Mouse (Mus musculus) embryo, embryonic 10.5 days (tissue): ENCODE measurements around the gene Ppp2r5d.

Source experiments
- DNase-seq: peaks from one replicate; pipeline ENCODE4 v3.0.0-alpha.2; 2015; ENCODE audit warnings: low spot score

Gene Ppp2r5d

DNA sequence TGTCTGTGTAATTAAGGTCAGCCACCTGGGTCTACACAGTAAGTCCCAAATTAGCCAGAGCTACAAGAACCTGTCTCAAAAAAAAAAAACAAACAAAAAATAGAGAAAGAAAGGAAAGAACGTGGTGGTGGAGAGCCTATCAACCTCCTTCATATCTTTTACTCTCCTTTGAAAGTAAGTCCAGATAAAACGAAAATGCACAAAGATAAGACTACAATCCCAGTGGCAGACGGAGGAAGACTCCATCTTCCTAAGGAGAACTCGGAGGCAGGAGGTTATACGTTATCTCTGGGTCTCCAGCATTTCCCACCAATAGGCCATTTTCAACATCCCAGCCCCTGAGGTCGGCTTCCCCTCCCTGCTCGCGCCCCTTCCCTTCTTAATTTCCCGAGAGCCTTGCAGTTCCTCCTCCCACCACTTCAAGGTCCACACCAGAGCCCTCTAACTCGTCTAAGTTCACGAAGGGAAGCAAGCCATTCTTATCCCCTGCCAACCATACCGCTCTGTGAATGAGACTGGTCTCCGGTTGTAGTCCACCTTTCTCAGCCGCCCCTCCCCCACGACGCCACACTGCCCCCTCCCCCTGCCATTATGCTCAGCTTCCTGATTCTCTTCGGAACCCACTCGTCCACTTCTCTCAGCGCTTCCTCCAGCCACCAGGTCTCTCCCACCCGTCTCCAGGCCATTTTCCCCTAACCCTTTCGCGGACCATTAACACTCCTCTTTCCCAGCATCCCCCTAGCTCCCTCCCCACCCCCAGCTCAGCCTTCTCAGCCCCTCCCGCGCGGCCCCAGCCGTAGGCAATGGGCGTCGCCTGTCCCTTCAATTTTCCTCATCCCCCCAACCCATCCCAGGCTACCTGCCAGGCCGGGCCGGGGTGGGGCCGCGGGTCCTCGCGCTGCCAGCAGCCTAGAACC, 24.8 kb downstream of the Ppp2r5d start:
- peak; percentile 69 for DNase-seq

DNA sequence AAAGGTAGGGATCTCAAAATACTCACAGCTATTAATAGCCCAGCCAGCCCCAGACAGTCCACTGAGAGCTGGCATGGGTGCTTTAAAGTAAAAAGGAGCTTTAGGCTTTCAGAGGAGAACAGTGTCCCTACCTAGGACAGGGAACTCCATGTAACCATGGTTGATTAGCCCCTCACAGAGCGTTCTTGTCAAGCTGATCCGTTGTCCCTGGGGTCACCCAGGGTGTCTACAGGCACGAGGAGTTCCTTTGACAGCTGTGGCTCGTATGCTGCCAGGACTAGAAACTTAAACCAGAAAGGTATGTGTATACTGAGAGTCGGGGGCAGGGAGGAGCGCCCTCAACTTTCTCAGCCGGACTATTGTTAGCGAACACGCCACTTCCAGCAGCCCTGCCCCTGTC, 26.0 kb downstream of the Ppp2r5d start:
- no peak for DNase-seq

DNA sequence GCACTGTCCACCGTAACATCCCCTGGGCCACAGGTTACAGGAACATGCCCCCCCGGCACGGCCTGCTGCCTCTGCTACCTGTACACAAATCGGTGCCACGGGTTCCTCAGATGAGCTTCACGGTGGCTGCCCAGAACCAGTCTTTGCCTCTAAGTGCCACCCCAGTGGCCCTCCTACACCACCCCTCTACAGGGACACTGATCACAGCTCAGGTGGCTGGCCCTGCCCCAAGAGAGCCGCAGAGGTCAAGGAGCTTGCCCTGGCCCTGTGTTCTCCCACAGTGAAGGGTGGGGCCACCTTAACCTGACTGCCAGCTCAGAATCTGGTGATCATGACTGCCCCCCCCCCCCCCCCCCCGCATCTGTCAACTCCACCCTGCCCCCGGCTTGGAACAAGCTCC, 26.5 kb downstream of the Ppp2r5d start, which contains the start of gene Mea1:
Gene Mea1 (plus strand): TSS at position 378 of the 400 bp plus-strand sequence.
- DNase-seq = no peak

DNA sequence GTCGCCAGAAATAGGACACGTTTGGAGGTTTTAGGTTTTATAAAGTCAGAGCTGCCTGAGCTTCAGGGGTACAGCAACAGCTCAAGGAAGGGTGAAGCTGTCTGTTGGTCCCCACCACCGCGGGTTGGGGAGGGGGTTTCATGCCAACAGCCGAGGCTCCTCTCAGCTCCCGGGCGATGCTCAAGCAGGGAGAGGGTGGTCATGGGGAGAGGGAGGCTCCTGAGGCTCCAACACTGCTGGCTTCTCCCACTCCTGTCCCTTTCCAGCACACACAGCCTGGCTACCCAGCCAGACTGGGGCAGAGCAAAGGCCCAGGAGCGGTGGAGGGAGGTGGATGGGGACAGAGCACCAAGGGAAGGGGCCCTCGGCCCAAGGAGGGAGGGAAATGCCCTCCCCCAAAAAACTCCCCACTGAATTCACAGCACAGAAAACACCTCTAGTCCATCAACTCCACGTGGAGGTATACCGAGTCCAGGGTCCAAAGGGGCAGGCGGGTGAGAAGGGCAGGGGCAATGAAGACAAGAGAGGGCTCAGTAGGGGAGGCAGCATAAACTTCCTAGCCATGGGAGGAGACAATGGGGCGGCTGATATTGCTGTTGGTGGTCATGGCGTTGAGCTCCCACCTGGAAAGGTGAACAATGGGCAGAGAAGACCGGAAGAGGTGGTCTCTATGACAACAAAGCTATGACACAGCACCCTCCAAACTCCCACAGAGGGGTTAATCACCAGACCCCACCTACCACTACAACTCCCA, 30.2 kb downstream of the Ppp2r5d start:
- DNase-seq = no peak

DNA sequence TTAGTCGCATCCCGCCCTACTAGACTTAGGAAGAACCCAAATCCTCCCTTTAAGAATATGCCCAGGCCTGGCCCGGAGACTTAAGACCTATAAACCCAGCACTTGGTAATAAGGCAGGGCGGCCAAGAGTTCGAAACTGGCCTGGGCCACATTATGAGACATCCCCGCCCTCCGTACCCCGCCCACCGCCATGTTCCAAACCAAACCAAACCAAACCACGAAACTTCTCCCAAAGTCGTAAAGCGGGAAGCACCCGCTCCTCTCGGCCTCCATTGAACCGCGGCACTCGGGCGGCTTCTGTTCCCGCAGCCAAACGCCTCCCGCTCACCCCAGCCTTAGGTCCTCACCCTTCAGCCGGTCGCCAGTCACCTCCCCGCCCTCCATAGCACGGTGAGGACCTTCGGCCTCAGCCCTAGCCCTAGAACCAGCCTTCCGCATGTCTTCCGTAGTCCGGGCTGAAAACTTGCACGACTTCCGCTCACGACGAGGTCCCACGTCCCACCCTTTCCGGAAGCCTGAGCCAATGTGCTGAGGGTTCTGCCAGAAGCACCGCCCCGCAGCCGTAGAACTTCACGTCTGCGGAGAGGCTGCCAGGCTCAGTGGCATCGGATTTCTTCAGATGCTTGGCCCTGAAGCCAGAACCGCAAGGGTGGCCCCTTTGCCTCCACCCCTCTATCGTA, 30.9 kb downstream of the Ppp2r5d start, which contains the start of gene Rrp36:
Gene Rrp36 (minus strand): TSS at position 503 of the 680 bp plus-strand sequence.
- peak; percentile 96 for DNase-seq

DNA sequence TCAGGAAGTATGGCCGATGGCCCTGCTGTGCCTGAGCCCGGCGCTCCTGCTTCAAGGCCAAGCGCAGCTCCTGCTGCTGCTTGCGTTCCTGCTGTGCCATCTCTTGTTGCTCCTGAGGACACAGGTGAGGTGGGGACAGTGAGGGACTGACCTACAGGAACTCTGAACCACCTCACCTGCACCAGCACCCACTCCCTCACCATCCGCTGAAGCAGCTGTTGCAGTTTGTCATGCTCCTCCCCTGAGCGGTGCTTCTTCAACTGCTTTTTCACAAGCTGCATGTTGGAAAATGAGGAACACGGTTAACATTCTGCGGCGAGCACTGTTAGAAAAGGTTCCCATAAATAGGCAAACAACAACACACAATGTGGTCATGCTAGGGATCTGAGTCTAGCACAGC, 35.0 kb downstream of the Ppp2r5d start:
- no peak for DNase-seq

DNA sequence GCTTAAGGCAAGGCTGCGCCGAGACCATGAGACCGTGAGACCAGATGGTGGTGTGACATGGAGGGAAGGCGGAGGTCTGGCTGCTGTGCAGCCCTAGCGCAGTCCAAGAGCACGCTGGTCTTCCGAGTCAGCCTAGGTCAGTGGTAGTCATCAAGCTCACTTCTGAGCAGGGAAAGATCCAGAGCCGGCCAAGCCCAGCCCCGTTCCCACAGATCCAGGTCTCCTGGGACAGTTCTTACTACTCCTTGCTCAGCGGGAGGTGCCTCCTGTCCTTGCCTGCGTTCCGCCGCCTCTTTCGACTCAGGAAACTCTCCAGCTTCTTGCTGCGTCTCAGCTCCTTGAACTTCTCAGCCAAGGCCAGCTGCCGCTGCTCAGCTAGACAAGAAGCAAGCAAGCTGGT, 37.2 kb downstream of the Ppp2r5d start:
- no peak for DNase-seq

DNA sequence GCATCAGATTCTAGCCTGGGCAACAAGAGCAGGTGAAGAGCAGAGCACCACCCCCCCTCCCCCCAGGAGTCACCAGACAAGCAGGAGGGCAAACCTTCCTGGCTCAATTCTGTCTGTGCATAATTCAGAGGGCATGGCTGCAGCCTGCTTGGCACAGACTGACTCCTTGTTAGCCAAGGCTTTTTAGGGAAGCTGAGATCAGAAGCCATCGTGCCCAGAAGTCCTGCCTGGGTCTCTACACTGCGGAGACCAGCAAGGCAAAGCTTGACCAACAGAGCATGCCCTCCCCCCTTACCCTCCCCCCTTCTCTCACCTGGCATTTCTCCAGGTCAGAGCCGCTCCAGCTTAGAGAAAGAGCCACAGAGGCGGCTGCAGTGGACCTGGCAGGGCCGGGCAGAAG, 42.2 kb downstream of the Ppp2r5d start:
- no peak for DNase-seq

DNA sequence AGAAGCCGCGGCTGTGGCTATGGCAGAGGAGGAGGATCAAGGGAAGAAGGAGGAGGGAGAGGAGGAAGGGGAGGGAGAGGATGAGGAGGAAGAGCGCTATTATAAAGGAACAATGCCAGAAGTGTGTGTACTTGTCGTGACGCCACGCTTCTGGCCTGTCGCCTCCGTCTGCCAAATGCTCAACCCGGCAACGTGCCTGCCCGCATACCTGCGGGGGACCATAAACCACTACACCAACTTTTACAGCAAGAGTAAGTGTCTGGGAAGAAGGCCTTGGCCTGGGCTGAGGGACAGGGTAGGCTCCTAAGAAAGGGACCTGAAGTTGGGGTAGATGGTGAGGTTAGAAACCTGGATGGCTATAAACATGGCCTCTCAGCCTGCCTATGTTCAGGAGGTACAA, 42.9 kb downstream of the Ppp2r5d start:
- no peak for DNase-seq

DNA sequence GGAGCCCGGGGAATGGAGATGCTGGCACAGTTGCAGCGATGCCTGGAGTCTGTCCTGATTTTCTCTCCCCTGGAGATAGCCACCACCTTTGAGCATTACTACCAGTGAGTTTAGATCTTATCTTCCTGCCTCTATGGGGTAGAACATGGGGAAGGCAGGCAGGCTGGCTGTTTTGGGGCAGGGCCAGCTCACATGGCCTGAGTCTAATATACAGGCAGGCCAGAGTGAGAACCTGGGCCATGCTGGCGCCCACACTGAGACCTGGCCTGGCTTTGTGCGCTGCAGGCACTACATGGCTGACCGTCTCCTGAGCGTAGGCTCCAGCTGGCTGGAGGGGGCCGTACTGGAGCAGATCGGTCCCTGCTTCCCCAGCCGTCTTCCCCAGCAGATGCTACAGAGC, 43.6 kb downstream of the Ppp2r5d start:
- DNase-seq = no peak

DNA sequence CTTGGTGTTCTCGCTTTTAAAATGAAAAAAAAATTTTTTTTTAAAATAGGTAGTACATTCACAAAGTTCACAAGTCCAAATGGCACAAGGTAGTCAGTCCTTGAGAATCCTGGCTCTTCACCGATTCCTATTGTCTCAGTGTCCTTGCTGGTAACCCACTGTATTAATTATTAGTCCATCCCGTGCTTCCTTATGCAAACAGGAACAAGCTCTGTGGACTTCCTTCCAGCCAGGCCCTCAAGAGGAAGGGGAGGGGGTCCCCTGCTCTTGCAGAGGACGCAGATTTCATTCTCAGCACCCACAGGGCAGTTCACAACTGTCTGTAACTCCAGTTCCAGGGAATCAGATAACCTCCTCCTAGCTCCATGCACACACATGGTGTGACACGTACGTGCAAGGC, 48.9 kb downstream of the Ppp2r5d start:
- DNase-seq = no peak

DNA sequence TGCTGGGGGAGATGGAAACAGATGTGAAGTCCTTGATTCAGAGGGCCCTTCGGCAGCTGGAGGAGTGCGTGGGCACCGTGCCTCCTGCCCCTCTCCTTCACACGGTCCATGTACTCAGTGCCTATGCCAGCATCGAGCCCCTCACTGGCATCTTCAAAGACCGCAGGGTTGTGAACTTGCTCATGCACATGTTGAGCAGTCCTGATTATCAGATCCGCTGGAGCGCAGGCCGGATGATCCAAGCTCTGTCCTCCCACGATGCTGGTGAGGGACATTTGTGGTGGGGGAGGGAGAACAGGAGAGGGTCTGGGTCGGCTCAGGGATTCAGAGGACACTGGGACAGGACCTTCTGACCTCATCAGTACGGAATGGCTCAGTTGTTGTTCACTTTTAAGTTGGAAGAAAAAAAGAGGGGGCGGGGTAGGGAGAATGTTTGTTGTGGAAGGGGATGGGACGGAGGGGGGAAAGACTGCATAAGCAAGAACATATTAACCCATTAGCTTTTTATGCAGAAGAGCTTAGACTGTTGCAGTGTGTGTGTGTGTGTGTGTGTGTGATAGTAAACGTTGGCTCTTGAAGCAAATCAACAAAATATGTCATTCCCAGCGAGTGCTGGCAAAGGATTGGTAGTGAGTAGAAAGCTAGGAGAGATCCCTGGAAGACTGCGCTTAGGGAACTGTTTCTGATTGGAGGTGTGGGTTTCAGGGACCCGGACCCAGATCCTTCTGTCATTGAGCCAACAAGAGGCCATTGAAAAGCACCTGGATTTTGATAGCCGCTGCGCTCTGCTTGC, 53.0 kb downstream of the Ppp2r5d start:
- no peak for DNase-seq

DNA sequence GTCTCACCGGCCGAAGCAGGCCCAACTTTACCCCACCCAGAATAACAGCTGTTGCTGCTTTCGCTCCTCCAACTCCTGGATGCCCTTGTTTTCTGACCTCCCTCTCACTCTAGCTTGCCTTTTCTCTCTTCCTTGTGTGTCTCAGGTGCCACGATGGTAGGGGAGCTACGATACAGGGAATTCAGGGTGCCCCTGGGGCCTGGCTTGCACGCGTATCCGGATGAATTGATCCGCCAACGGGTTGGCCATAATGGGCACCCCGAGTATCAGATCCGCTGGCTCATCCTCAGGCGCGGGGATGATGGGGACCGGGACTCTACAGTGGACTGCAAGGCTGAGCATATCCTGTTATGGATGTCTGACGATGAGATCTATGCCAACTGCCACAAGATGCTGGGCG, 53.6 kb downstream of the Ppp2r5d start:
- DNase-seq = peak; percentile 12

DNA sequence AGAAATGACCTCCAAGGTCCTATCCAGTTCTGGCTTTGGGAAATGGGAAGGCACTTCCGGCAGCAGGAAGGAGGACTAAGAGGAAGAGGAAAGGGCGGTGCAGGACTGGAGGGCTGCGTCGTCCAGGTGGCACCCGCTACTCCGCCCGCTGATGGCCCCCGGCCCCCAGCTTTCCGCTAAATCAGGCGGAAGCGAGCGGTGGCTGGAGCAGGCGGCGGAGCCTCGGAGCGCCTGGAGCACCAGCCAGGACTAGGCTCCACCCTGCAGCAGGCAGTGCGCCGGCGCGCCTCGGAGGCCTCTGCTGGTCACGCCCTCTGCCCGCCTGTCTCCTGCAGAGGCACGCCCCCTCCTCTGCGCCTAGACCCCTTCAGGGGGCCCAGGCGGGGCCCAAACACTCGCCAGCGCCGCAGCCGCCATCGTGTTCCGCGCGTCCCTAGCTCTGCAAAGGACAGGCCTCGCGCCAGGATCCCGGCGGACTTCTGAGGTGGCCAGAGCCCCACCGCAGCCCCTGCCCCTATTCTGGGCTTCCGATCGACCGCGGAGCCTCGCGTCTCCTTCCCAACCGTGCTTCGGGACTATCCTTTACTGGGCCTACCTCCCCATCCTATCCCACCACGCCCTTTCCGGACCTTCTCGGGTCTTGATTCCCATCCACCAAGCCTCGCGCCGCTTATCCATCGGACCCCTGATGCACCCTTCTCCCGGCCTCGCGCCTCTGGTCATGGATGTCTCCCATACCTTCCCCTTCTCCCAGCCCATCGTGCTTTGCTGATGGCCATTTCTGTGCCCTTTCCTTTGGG, 54.5 kb downstream of the Ppp2r5d start, which contains the start of gene Cul7:
Gene Cul7 (plus strand): TSS at position 106 of the 800 bp plus-strand sequence.
- DNase-seq = peak; percentile 96

DNA sequence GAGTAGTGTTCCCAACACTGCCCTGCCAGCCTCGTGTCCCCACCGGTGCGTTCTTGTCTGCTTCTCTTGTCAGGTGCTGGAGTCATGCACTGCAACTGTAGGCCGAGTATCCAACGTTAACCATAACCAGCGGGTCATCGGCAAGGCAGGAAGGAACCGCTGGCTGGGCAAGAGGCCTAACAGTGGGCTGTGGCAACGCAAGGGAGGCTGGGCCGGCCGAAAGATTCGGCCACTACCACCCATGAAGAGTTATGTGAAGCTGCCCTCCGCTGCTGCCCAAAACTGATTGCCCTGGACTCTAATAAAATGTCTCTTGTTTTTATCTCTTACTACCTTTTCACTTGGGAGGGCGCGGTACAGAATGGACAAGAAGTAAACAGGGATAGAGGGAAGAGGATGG, 55.1 kb downstream of the Ppp2r5d start:
- no peak for DNase-seq

DNA sequence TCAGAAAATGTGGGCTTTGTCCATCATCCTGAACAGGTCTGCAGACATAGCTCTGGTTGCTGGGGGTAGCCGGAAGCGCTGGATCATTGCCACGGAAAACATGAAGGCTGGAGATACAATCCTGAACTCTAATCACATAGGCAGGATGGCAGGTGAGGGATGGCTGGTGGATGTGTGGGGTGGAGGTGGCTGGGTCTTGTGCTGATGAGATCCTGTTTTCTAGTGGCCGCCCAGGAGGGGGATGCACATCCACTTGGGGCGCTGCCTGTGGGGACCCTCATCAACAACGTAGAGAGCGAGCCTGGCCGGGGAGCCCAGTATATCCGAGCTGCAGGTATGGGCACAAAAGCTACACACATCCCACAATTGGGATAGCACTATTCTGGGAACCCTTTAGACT, 56.5 kb downstream of the Ppp2r5d start:
- DNase-seq = no peak

DNA sequence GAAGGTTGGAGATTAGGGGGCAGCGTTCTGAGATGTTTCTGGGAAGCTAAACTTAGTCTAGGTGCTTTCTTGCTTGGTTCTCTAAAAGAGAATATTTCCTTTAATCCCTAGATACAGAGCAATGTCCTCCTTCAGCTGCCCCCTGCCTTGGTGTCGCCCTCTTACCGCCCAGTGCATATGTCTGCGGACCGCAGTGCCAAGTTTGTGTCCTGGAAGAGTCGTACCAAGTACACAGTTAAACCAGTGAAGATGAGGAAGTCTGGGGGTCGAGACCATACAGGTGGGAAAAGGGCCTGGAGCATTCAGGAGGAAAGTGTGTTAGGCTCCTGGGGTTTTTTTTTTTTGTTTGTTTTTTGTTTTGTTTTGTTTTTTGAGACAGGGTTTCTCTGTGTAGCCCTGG, 57.6 kb downstream of the Ppp2r5d start:
- no peak for DNase-seq

DNA sequence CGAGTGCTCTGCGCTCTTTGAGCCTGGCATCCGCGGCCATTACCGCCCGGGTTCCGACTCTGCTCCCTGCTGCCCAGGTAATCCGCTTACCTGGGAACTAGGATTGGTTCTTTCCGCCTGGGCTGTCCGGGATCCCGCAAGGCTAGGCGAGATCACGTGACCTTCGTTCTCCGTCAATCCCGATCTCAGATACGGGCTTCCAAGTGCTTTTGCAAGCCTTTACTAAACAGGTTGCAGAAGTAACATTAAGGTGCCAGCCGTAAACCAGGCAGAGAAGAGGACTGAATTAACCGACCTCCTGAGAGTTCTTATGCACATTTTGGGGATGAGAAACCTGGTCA, 58.6 kb downstream of the Ppp2r5d start:
- DNase-seq = no peak

DNA sequence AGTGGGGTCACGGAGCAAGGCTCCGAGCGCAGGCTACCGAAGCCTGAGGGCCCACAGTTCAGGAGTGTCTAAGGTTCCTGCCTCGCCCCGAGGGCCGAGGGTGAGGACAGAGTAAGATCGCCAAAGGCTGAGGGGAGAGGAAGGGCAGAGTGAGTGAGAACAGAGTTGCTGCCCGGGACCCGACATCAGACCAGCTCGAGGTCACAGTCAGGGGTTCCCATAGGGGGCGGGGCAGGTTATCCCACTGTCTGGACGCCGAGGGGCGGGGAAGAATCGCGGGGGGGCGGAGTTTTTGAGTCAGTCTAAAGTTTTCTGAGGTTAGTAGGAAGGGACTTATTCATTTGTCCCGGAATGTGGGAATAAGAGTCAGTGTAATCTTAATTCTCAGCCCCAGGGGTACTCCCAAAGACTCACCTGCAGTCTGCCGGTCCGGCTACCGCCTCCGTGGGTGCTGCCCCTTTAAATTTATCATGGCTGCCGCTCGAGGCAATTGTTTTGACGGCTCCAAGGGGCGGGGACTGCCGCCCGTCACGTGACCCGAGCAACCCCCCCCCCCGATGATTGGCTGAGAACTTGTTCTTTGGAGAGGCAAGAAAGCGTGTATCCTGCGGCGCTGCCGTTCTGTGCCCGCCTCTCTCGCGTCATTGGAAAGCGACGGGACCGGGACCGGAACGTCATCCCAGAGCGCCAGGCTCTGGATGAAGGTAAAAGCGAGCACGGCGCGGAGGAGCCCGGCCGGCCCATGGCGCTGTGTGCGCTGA, 59.2 kb downstream of the Ppp2r5d start, which contains the start of the genes Klc4 and Mrpl2:
Gene Klc4 (minus strand): TSS at position 462 of the 761 bp plus-strand sequence.
Gene Mrpl2 (plus strand): TSS at position 669 of the 761 bp plus-strand sequence.
- DNase-seq = peak; percentile 98

DNA sequence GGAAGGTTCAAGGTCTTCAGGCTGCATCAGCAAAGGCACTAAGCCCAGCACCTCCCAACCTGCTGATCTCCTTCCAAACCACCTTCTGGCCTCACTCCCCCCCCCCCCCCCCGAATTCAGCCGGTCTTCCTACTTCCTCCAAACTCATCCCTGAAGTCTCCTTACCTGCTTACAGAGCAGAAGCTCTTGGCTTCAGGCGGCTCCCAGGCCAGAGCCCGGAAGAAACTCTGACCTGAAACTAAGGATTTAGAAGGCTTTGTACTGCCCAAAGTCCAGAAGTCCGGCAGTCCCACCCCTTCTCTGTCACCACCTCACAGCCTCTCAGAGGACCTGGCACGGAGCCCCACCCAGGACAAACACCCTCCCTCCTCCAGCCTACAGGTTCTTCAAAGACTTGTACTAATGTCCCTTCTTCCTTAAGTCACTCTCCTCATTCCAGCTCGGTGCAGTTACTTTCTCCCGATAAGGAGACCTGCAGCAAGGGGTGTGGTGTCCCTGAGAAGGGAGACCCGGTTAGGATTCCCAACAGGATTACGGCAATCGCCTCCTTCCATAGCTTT, 59.9 kb downstream of the Ppp2r5d start:
- DNase-seq = no peak
